Mouse (Mus musculus): Measurements from ENCODE around the gene Mroh7.
"Not testable (repeated sequence)": the region's sequence is repeated elsewhere in the genome, so short reads cannot be mapped to it uniquely, and the experiment has no call there.

Mroh7 gene

DNA sequence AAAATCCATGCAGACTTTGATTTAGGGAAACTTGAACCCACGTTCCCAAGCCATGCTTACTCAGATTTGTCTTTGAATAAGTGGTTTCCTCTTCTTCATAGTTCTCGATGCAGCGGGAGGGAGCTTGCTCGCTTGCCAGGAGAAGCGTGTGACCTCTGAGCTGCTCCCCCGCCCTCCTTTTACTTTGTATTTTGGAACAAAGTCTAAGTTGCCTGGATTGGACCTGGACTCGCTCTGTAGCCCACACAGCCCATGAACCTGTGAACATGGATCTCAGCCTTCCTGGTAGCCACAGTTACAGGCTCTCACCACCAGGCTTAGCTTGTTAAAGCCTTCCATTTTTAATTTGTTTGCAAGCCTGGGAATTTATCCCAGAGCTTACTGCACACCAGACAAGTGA is at the start of gene Mroh7:
Gene Mroh7 (minus strand): TSS at position 112 of the 400 bp plus-strand sequence.
- DNase-seq = no peak

- no peak for DNase-seq
Measured at GRCm38 (mm10) chr4:106780045-106780444, 49.3 kb upstream of the Mroh7 start.

DNA sequence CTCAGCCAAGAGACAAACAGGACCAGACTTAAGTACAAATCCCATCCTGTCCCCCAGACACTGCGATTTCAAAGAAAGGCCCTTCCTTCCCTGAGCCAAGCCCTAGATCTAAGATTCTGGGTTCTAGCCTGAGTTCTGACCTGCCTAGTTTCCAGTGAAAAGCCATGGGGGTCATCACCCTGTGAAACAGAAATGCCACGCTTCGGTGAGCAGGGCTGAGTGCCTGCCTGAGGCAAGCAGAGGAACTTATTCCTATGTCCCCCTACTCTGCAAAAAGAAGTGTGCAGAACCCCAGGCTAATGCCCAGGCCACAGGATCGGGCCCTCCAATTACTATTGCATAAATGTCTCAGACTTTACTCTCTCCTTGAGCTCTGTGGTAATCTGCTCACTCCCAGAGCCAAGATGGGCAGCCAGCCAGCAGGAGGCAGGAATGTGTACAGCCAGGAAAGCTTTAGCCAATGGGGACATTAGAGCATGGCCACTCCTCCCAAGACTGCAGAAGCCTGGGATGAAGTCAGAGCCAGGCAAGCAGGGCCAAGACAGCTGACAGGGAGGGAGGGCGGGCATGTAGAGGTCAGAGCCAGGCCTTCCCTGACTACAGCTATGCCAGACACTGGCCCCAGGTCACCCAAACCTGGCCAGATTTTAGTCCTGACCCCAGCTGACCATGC is 47.5 kb upstream of the Mroh7 start:
- no peak for DNase-seq

DNA sequence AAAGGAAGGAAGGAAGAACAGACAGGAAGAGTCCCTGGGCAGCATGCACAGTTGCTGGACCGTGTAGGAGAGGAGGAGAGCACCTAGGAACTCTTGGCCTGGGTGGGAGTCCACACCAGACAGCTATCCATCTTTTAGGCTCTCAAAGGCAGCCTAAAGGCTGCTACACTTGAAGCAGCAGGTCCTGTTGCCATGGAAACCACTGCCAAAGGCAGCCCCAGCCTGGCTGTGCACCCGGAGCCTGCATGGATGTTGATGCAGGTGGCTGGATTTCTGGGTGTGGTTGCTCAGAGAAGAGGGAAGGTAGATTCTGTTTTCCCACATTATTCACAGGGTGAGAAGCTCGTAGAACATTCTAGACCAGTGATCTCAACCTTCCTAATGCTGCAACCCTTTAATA is 46.3 kb upstream of the Mroh7 start:
- DNase-seq = no peak

- DNase-seq = not testable (repeated sequence)
Measured at GRCm38 (mm10) chr4:106775767-106776166, 45.0 kb upstream of the Mroh7 start.

DNA sequence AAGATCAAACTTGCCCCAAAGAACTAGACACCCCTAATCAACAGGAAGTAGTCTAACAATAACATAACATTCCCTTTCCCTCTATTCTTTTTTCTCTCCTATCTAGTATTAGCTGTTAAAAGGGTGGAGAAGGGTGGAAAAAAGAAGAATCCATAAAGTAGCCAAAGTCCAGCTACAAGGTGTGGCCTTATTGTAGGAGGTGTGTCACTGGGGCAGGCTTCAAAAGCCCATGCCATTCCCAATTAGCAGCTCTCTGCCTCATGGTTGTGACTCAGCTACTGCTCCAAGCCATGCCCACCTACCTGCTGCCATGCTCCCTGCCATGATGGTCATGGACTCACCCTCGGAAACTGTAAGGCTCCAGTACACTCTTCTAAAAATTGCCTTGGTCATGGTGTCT is 41.8 kb upstream of the Mroh7 start:
- no peak for DNase-seq

DNA sequence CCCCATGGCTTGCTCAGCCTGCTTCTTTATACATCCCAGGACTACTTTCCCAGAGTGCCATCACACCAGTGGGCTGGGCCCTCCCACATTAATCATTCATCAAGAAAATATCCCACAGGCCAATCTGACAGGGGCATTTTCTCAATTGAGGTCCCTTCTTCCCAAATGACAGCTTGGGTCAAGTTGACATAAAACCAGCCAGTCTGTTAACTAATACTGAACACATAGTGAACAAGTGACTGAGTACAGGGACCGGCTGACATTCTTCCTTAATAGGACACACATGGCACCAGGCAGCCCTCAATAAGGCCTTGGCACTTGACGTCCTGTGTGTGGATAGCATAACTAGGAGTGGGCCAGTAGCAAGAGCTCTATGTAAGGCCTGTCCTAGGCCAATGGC is 38.6 kb upstream of the Mroh7 start:
- no peak for DNase-seq

DNA sequence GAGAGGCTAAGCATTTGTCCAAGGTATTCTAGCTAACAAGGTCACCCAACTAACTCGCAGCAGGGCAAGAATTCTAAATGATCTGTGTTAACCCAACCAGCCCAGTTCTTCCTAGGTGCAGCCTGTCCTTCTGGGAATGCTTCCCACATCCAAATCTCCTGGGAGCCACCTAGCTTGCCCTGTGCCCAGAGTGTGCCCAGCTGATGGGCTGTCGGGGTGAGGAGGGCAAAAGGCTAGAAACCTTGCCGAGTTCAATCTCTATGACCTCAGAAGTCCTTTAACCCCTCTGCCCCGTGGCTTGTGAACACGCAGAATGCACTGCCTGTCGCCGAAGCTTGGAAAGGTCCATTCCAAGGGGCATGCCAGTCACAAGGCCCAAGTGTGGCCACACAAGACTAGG is 33.4 kb upstream of the Mroh7 start:
- no peak for DNase-seq

DNA sequence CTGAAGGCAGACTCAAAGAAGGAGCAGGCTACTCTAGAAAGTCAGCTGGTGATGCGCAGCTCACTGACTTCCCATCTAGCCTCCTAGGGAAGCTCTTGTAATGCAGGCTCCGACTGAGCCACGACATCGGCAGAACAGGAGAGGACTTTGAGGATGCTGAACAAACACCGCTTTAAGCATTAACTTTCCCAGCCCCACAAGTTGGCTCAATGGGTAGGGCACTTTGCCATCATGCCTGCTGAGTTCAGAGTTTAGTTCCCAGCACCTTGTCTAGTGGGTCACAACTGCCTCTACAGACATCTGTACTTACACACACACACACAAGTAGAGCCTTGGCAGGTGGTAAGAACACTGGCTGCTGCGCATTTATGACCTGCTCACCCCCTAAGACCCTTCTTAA is 21.0 kb upstream of the Mroh7 start:
- no peak for DNase-seq

GRCm38 (mm10) chr4:106749699-106750098 is 19.0 kb upstream of the Mroh7 start:
- peak; percentile 24 to 31 for DNase-seq

DNA sequence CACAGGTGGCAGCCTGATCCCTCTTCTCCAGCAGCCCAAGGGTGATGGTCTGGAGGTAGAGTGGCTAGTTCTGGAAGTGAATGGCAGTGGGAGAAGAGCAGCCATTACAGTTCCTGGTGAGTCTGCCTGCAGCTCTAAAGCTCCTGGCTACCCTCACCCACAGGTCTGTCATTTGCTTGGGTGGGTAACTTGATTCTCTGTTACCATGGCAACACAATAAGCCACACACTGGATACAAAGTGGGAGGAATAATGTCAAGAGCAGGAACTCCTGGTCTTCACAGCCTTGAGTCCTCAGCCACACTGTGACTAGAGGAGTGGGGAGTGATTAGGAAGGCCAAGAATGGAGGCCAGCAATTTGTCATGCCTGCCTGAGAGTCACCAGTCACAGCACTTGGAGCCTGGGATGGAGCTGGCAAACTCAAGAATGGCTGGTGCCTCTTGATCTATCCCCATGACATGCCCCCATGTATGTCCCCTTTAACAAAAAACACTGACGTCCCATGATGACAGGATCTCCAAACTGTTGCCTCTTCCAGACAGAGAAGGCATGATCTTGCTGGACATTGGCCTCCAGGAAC is 16.4 kb upstream of the Mroh7 start:
- DNase-seq = no peak

- no peak for DNase-seq
Measured at GRCm38 (mm10) chr4:106745862-106746261, 15.1 kb upstream of the Mroh7 start.

- DNase-seq = no peak
Measured at GRCm38 (mm10) chr4:106737904-106738303, 7.2 kb upstream of the Mroh7 start.

- not testable (repeated sequence) for DNase-seq
Measured at GRCm38 (mm10) chr4:106736884-106737283, 6.2 kb upstream of the Mroh7 start.

DNA sequence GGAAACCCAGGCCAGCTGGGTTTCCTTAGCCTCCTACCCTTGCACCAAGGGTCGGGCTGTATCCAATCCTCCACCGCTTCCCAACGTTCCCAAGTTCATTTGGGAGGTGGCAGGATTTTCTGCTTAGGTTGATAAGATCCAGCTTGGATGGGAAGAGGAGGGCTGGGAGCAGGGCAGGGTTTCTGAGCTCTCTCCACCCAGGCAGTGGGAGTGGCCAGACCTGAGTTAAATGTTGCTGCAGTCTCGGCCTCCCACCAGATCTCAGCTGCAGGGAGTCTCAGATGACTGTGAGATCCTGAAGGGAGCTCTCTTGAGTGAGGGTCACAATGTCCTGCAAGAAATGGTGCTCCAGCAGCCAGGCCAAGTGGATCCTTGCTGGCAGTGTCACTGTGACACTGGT is 2.9 kb upstream of the Mroh7 start, which contains the start of gene Fam151a:
Gene Fam151a (plus strand): TSS at position 254 of the 400 bp plus-strand sequence.
- no peak for DNase-seq

- DNase-seq = no peak
Measured at GRCm38 (mm10) chr4:106720631-106721030, 10.1 kb downstream of the Mroh7 start.

DNA sequence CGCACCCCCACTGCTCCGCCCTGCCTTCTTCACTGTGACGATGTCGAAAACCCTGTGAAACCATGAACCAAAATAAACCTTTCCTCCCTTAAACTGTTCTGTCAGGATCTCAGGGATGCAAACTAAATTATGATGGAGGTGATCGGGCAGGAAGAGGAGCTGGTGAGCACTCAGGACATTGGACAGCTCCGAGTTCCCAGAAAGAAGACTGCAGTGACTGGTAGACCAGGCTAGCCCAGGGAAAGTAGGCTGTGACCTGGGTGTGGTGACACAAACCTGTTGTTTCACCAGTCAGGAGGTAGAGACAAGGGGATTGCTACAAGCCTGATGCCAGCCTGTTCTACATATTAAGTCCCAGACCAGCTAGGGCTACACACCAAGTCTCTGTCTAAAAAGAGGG is 17.1 kb downstream of the Mroh7 start:
- no peak for DNase-seq

GRCm38 (mm10) chr4:106708408-106708807 is 22.3 kb downstream of the Mroh7 start:
- peak; percentile 64 to 72 for DNase-seq

DNA sequence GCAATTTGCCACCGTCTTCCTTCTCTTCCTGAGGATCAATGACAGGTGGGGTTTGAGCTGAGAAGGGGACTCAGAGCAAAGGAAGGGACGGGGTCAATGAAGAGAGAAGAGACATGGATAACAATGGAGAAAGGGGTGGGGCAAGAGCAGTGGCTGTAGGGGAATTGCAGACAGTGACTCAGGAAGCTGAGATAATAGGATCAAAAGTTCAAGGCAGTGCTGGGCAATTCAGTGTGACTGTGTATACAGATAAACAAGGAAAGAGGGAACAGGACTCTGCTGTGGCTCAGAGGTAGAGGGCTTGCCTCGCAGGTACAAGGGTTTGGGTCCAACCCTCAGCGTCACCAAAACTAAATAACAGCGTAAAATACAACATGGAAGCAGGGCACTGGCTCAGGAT is 22.8 kb downstream of the Mroh7 start:
- DNase-seq = no peak

- no peak for DNase-seq
Measured at GRCm38 (mm10) chr4:106705096-106705665, 25.5 kb downstream of the Mroh7 start.

GRCm38 (mm10) chr4:106704416-106704815 is 26.3 kb downstream of the Mroh7 start:
- DNase-seq = no peak

GRCm38 (mm10) chr4:106703956-106704355 is 26.8 kb downstream of the Mroh7 start:
- DNase-seq = no peak

GRCm38 (mm10) chr4:106700798-106701197 is 29.9 kb downstream of the Mroh7 start:
- DNase-seq = no peak

- peak; percentile 20 to 26 for DNase-seq
Measured at GRCm38 (mm10) chr4:106699989-106700388, 30.7 kb downstream of the Mroh7 start.

Data from thymus, postnatal 36 days (tissue).